Mouse (Mus musculus) kidney, embryonic 14.5 days (tissue): ENCODE results near the gene Lrrc8e. TPM values are rescaled to one million over a fixed set of nuclear protein-coding genes. Genes with fewer than 3 reads are reported as not detected.

ENCODE experiments used
- ATAC-seq: fragments of 200-750 bp; cut with Nextera tagmentation; 2 replicates; pipeline ENCODE4 v1.8.0; 2017; ENCODE audit warnings: moderate number of reproducible peaks, mild to moderate bottlenecking, moderate TSS enrichment, moderate library complexity; ENCODE audit not compliant: low FRiP score, low TSS enrichment
- H3K27ac ChIP-seq: fragments of 300-500 bp; sonication (generic); 2 replicates; pipeline ENCODE4 v1.5.1; 2014; ENCODE audit warnings: low read depth, mild to moderate bottlenecking, low read length, moderate library complexity, mixed read lengths
- H3K27me3 ChIP-seq: fragments of 300-500 bp; sonication (generic); 2 replicates; pipeline ENCODE4 v1.6.1; 2014; ENCODE audit warnings: mild to moderate bottlenecking, low read length; ENCODE audit not compliant: control insufficient read depth, insufficient read depth
- H3K36me3 ChIP-seq: fragments of 300-500 bp; sonication (generic); 2 replicates; pipeline ENCODE4 v1.6.1; 2014; ENCODE audit warnings: low read length, mixed read lengths; ENCODE audit not compliant: control insufficient read depth, insufficient read depth
- H3K4me1 ChIP-seq: fragments of 300-500 bp; sonication (generic); 2 replicates; pipeline ENCODE4 v1.6.1; 2014; ENCODE audit warnings: low read length, mixed read lengths; ENCODE audit not compliant: control insufficient read depth, insufficient read depth
- H3K4me2 ChIP-seq: fragments of 300-500 bp; sonication (generic); replicated peaks from 2 replicates; pipeline ENCODE4 v1.6.1; 2014; ENCODE audit warnings: low read depth, mild to moderate bottlenecking, low read length
- H3K4me3 ChIP-seq: fragments of 300-500 bp; sonication (generic); 2 replicates; pipeline ENCODE4 v1.5.1; 2014; ENCODE audit warnings: mild to moderate bottlenecking, low read length
- H3K9ac ChIP-seq: fragments of 300-500 bp; sonication (generic); 2 replicates; pipeline ENCODE4 v1.6.1; 2014; ENCODE audit warnings: low read depth, mild to moderate bottlenecking, low read length, moderate library complexity
- H3K9me3 ChIP-seq: fragments of 300-500 bp; sonication (generic); 2 replicates; pipeline ENCODE4 v1.6.1; 2016; ENCODE audit warnings: low read length; ENCODE audit not compliant: control insufficient read depth
- WGBS: fragments of 180-500 bp; shearing (Covaris S2); extraction: QIAGEN DNeasy Blood & Tissue Kit; methylation state at CpG from one replicate; pipeline ENCODE4 v1.1.7; 2014; 5-methylcytosine and 5-hydroxymethylcytosine counted together
- polyA plus RNA-seq: library from polyadenylated mRNA; unstranded; fragments of >200 nt; fragmentation: Nextera tagmentation; extraction: Ambion mirVana; gene quantifications from 2 replicates; pipeline ENCODE4 v1.2.1, GENCODE M21; 2014

Lrrc8e gene
- polyA plus RNA-seq, 1 experiment from 2014 or later, result 0.43 TPM

- Histone ChIP-seq H3K27ac (peak overlapping the region; percentile 24; the same call in 1 of the 2 replicates), H3K36me3 (peaks cover 64% of the 10 kb centered on the region), H3K4me2 (peak overlapping the region; percentile 70), H3K27me3 (no peaks in the 10 kb centered on the region), H3K4me1 (peaks cover 25% of the 10 kb centered on the region), H3K9ac (peak overlapping the region; percentile 87), H3K9me3 (no peaks in the 10 kb centered on the region), H3K4me3 (peak overlapping the region; percentile 57)
- peak; percentile 61 for ATAC-seq
- 2% methylated on average over 35 of the region's 35 CpGs for WGBS
Measured at GRCm38 (mm10) chr8:4258233-4258632, 31.6 kb downstream of the Lrrc8e start.

- H3K27ac ChIP-seq, result peak overlapping the region; percentile 24
- peak overlapping the region; percentile 87 for H3K9ac ChIP-seq
- no peaks in the 10 kb centered on the region for H3K27me3 ChIP-seq
- H3K4me3 ChIP-seq, result peak overlapping the region; percentile 57
- WGBS, result under 1% methylated on average over 32 of the region's 32 CpGs
- no peaks in the 10 kb centered on the region for H3K9me3 ChIP-seq
- peak overlapping the region; percentile 70 for H3K4me2 ChIP-seq
- H3K4me1 ChIP-seq, result peaks cover 25% of the 10 kb centered on the region
- ATAC-seq, result peak; percentile 83
- H3K36me3 ChIP-seq, result peaks cover 69% of the 10 kb centered on the region
Measured at GRCm38 (mm10) chr8:4258678-4259077, 32.1 kb downstream of the Lrrc8e start.

- Histone ChIP-seq H3K36me3 (peaks cover 74% of the 10 kb centered on the region), H3K4me3 (peak within 1 kb of the TSS; percentile 57), H3K9me3 (no peaks in the 10 kb centered on the region), H3K4me2 (peak within 1 kb of the TSS; percentile 70), H3K9ac (peak within 1 kb of the TSS; percentile 87), H3K27me3 (no peaks in the 10 kb centered on the region), H3K27ac (peak within 1 kb of the TSS; percentile 42), H3K4me1 (peaks cover 19% of the 10 kb centered on the region)
- WGBS, result 6% methylated on average over 32 of the region's 33 CpGs
- ATAC-seq, result peak; percentile 94
Measured at GRCm38 (mm10) chr8:4259125-4259804, 32.6 kb downstream of the Lrrc8e start, which contains the start of gene Ctxn1. TSS of gene Ctxn1 (minus strand) at chr8:4259274.

GRCm38 (mm10) chr8:4259805-4260170 lies 33.2 kb downstream of the Lrrc8e start:
- H3K9ac ChIP-seq, result 0 out of 2 replicates have a peak overlapping the region, but pooled peaks have one; percentile 87
- no peaks in the 10 kb centered on the region for H3K9me3 ChIP-seq
- no peak for ATAC-seq
- H3K27ac ChIP-seq, result no peak overlapping the region
- H3K27me3 ChIP-seq, result no peaks in the 10 kb centered on the region
- 88% methylated on average over 4 of the region's 4 CpGs for WGBS
- H3K4me2 ChIP-seq, result no peak overlapping the region; the same call in 1 of the 2 replicates
- H3K4me3 ChIP-seq, result no peak overlapping the region
- H3K36me3 ChIP-seq, result peaks cover 75% of the 10 kb centered on the region
- peaks cover 17% of the 10 kb centered on the region for H3K4me1 ChIP-seq

GRCm38 (mm10) chr8:4263105-4263791 lies 36.6 kb downstream of the Lrrc8e start:
- no peak for ATAC-seq
- Histone ChIP-seq H3K27me3 (no peaks in the 10 kb centered on the region), H3K27ac (no peak overlapping the region), H3K4me2 (no peak overlapping the region), H3K36me3 (peaks cover 89% of the 10 kb centered on the region), H3K9ac (no peak overlapping the region), H3K9me3 (no peaks in the 10 kb centered on the region), H3K4me3 (no peak overlapping the region), H3K4me1 (peaks cover 4% of the 10 kb centered on the region; the same call in 1 of the 2 replicates)
- 87% methylated on average over 8 of the region's 8 CpGs for WGBS

GRCm38 (mm10) chr8:4265160-4265914 lies 38.7 kb downstream of the Lrrc8e start:
- WGBS, result 93% methylated on average over 15 of the region's 15 CpGs
- Histone ChIP-seq H3K9me3 (no peaks in the 10 kb centered on the region), H3K9ac (no peak overlapping the region), H3K27ac (no peak overlapping the region), H3K4me2 (no peak overlapping the region), H3K36me3 (peaks cover 100% of the 10 kb centered on the region), H3K4me1 (no peaks in the 10 kb centered on the region), H3K27me3 (no peaks in the 10 kb centered on the region), H3K4me3 (no peak overlapping the region)
- no peak for ATAC-seq

- WGBS, result 82% methylated on average over 15 of the region's 15 CpGs
- Histone ChIP-seq H3K4me3 (no peak overlapping the region), H3K4me1 (no peaks in the 10 kb centered on the region), H3K9me3 (no peaks in the 10 kb centered on the region), H3K4me2 (no peak overlapping the region), H3K9ac (no peak overlapping the region), H3K27me3 (no peaks in the 10 kb centered on the region), H3K27ac (no peak overlapping the region), H3K36me3 (peaks cover 89% of the 10 kb centered on the region)
- peak; percentile 66 for ATAC-seq
Measured at GRCm38 (mm10) chr8:4267627-4268026, 41.0 kb downstream of the Lrrc8e start.

GRCm38 (mm10) chr8:4269609-4270008 lies 43.0 kb downstream of the Lrrc8e start:
- Histone ChIP-seq H3K27ac (no peak overlapping the region), H3K4me2 (no peak overlapping the region), H3K9ac (no peak overlapping the region), H3K27me3 (no peaks in the 10 kb centered on the region), H3K36me3 (peaks cover 83% of the 10 kb centered on the region), H3K4me3 (no peak overlapping the region), H3K4me1 (no peaks in the 10 kb centered on the region), H3K9me3 (no peaks in the 10 kb centered on the region)
- whole genome bisulfite sequencing, result 89% methylated on average over 6 of the region's 6 CpGs
- no peak for ATAC-seq
